Mouse (Mus musculus) CD4-positive, CD25-positive, alpha-beta regulatory T cell, adult 4 months (primary cell): ENCODE measurements at regions not wholly inside any gene's neighbourhood (a gene's known extent, or its start where the extent isn't known, plus 50 kb on each side); places are given as distances from the start of the nearest gene placed in this dataset.
"Not testable (repeated sequence)": the region's sequence is repeated elsewhere in the genome, so short reads cannot be mapped to it uniquely, and the experiment has no call there.

Experiments
- ATAC-seq: one replicate; pipeline ENCODE4 v1.8.0; 2017

DNA sequence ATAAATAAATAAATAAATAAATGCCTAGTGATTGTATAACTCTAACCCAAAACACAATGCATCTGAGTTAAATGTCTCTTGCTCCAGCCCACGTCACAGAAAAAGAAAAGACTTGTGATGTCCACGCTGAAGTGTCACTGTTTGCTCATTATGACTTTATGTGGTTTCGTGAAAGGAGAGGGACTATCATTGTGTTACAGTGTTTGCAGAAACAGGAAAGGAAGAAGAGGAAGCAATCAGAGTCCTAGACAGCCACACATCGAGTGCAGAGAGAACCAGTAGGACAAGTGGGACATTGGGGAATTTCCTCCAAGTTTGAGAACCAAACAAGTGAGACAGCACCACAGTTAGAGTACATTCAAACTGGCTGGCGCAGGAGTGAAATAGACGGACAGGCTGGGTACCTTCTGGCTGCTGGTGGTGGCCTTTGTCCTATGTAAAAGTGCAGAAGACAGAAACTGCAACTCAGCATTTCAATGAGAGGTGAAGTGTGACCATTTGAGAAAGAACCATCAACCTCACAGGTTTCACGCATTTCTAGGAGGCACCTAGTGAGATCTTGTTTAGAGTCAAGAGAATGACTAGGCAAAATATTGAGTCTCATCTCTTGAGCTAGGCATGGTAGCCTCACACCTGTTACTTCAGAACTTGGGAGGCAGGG lies 59.6 kb downstream of the Fasl start:
- ATAC-seq: no peak

DNA sequence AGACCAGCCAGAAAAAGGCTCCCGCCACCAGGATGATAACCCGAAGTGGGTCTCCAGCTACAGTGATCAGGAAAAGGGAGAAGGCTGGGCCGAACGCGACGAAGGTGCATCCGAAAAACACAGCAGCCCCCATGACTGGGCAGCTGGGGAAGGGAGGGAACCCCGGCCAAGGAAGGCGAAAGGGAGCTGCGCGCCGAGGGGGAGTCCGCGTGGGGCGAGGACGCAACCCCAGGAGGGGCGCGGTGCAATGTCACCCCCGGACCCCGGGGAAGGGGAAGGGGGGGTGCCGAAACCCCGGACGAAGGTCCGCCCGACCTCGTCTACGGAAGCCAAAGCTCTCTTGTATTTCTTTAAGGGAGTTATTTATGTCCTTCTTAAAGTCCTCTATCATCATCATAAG lies 60.9 kb downstream of the Fasl start:
- ATAC-seq: not testable (repeated sequence)

DNA sequence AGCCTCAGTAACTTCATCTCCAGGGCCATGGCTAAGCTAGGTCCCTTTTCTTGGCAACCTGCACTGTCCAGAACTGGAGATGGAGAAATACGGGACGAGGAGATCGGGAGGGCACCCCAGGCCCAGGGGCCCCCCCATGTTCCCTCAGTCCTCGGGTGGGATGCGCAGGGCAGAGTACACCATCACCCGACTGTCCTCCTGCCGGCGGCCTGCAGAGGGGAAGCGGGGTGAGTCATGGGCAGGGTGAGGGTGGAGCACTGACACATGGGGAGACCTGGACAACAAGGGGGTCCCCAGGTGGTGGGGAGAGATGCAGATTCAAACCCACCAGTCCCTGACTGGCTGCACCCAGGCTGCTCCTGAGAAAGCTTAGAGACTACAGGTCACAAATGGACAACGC lies 62.2 kb downstream of the Fasl start:
- ATAC-seq: not testable (repeated sequence)

DNA sequence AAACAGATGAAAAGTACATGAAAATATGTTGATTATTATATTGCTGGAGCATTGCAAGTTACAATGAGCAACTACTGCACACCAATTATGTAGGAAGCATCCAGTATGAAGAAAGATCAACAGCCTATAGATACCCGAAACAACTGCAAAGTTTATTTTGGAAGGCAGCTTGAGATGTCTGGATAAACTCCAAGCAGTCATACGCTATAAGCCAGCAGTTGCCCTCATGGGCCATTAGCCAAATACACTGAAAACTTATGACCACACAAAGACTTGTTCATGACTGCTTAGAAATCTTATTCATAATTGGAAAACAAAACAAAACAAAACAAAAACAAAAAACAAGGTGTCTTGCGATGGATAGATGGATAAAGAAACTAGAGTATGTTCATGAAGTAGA lies 68.4 kb downstream of the Fasl start:
- no peak for ATAC-seq

DNA sequence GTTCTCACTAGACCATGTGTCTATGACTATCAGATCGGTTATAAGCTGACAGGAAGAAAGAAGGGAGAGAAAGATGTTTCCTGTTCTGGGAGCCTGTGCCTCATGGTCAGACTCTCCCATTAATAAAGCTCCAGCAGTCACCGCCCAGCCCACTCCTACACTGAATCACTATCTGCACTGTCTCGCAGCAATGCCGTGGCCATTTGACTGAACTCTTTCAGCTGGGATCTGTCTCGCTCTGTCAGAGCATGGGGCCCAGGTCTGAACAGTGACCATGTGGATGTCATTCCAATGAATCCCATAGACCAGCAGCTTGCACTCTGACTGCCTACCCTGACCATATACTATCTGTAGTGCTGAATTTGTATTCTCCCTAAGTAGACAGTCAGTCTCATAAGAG lies 70.0 kb downstream of the Fasl start:
- ATAC-seq: no peak

DNA sequence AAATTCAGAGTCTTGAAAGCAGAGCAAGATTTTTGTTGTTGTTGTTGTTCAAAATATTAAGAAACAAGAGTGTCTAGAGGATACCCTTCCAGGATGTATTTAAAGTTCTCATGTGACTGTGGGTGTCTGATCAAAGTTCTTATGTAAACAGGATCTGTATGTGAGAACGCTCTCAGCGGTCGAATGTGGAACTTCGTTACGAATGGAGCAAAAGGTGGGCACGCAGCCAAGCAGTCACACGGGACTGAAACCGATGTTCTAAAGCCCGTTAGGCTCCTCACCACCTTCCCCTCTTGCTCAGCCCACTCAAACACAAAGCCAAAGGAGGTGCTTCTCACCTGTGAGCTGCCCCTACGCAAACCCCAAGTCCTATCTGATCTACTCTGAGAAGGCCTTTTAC lies 75.4 kb downstream of the Fasl start:
- ATAC-seq: peak; percentile 98

DNA sequence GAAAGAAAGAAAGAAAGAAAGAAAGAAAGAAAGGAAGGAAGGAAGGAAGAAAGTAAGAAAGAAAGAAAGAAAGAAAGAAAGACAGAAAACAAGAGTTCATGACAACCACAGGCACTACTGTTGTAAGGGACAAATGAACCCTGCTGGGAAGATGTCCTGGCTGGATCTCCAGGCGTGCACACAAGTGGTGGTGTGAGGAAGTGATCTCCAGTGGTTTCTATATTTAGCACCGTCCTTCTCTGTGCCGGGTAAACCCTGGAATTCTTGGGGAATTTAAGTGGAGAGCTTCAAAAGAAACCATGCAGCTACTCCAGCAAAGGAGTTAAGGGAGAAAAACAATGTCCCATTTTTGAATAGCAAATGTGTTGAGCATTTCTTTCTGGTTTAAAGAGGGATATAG lies 76.0 kb downstream of the Fasl start:
- no peak for ATAC-seq

DNA sequence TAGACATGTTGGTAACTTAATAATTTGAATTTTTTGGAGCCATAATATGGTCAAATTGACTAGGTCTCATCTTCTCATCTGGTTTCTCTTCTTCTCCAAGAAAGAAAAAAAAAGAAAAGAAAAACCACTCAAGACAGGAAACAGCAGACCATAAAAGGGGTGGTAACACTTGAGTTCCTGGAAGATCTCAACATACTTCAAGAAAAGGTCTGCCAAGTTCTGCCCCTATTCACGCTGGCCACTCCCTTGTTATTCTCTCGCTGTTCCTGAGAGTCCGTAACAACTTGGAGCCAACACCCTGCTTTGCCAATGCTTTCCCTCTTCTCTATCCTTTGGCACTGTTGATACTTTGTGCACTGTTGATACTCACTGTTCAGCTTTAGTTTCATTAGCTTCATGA lies 81.2 kb downstream of the Fasl start:
- ATAC-seq: peak; percentile 79

DNA sequence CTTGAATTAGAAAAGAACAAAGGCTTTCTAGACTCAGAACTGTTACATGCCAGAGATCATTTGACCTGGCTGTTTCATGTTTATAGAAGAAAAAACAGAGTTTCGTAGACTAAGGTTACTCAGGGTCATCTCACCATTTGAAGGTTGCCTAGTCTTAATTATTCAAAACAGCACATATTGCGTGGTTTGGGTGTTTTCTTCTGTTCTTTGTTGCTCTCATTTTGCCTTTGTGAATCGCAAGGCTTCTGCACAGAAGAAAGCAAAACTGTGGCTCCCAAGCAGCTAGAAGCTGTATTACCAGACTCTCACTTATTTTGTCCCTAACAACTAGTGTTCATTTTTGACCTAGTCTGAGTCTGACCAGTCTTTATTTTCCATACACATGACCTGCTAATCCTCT lies 83.3 kb downstream of the Fasl start:
- ATAC-seq: peak; percentile 42

DNA sequence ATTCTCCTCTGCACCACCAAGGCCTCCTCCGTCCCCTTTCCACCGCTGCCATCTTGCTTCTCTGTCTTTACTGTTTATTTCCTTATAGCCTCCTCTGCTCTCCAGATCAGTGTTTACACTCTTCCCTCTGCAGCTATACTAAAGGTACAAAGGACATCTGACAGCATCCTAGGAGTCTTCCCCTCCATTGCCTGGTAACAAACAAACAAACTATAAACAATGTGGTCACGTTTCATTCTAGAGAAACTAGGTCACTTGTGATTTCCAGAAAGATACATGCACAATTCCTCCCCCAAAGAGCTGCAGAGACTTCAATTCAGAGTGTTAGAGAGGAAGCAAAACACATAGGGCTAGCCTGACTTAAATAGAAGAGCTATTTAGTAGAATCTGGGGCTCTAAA lies 83.8 kb downstream of the Fasl start:
- peak; percentile 59 for ATAC-seq

DNA sequence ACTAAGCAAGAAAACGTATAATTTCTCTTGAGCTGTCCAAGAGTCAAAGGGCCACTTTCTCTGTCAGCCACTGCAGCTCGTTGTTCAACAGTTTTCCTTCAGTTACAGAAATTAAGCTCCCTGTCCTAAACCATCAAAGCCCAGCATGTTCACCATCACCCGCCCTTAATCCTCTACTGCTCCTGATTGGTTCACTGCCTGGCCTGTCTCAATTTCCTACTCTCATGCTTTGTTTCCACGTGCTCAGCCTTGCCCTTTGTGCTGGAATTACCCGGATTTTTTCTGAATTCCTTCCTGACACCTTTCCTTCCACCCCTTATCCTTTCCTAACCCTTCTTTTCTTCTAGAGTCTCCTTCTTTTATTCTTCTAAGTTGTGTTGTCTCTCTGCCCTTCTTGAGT lies 92.4 kb downstream of the Fasl start:
- ATAC-seq: no peak

DNA sequence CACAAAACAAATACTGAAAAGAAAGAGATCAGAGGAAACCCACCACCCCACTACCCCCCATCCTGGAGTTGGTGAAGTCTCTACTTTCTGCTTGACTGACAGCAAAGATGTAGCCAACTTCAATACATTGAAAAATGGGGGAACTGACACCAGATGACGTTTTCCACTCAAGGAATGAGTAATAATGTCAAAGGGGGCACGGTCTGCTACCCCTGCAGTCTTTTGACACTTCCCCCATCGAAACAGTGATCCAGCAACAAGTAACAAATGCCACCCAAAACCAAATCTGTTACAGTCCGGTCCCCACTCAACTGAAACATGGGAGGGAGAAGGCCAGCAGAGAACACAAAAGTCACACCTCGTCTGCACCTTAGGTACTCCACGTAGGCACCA lies 94.5 kb downstream of the Fasl start:
- ATAC-seq: peak; percentile 26

DNA sequence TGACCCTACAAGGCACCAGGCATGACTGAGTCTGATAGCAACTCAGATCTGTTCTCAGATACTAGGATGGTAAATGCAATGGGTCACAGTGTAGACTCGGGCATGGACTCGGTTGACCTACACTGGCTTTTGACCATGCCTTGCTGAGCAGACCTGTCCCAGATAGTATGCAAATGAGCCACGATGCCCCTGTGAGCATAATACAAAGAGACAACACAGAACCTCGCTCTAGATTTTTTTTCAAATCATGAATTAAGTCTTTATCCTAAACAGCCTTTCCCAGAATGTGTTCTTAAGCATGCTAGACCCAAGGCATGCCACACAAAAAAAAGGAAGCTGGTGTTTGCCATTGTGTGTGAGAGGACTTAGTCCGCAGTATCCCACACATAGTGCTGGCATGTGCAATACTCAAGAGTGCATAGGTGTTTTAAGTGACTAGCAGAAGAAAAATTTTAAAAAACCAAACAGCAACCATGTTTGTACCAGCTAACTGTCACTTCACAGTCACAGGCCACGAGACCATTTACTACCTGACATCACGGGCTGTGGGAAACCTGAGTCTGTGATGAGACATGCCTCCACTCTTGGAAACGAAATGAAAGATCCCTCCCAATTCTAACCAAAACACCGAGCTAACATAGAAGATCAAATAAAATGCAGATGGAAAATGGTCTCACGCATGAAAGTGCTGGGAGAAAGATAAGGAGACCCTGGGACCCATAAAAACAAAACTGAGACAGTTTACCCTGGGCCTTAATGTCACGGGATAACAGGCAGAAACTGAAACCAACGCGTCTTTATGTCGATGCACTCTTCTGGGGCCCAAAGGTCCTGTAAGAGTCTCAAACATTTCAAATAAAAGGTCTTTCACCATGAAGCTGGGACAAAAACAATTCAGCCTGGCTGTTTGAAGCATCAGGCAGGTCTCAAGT lies 95.2 kb downstream of the Fasl start:
- ATAC-seq: peak; percentile 74

DNA sequence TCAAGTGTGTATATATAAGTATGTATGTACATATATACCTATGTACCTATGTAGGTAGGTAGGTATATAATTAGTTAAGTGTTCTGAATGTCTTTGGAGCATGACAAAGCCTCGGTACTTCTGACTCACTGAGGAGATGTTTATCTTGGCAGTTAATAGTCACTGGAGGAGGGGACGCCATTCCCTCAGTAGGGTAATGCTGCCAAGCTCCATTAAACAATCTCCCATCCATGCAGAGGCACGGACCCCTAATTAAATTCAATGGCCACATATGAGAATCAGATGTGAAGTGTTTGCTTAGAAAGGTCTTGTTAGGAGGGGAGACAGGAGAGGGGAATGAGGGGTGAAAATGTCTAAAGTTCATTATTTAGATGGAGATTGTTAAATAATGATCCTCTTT lies 99.3 kb downstream of the Fasl start:
- no peak for ATAC-seq

DNA sequence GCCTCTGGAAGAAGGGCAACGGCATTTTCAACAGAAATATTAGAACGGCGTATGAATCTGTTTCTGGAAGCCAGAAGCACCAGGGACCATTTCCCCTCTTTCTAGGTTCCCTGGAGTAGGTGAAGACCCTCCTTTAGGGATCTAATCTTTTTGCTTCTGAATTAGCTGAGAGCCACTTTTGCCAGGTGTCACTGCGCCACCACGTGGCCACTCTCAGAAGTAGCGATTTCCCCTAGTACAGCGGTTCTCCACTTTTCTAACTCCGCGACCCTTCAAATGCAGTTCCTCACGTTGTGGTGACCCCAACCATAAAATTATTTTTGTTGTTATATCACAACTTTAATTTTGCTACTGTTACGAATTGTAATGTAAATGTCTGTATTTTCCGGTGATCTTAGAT lies 100.7 kb downstream of the Fasl start:
- peak; percentile 70 for ATAC-seq

DNA sequence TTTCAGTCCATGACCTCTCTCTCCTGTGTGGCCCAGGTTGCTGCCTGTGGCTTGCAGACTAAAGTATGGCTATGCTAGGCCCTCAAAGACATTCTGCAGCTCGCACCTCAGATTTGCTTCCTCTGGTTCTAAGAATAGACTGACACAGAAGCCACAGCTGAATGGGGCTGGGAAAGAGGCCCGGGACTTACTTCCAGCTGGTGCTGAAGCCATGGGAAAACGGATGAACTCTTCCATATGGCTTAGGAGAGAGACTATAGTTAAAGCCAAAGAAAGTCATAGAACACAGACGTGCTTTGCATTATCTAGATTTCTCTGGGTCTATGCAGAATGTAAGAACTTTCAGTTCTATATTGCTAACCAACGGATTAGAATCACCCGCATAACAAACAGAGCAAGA lies 107.7 kb downstream of the Fasl start:
- no peak for ATAC-seq

DNA sequence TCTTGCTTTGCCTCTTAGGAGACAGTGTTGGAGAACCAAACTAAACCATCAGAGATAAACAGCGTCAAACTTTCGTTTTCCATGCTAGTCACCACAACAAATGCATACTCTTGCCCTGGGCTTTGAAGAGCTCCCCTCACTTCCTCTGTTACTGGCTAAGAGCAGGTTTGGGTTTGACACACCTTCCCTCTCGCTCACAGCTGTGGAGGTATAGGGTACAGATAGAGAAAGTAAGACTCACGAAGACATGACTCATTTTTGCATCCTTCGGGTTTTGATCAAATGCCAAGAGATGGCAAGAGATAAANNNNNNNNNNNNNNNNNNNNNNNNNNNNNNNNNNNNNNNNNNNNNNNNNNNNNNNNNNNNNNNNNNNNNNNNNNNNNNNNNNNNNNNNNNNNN lies 117.4 kb downstream of the Fasl start:
- ATAC-seq: peak; percentile 100

DNA sequence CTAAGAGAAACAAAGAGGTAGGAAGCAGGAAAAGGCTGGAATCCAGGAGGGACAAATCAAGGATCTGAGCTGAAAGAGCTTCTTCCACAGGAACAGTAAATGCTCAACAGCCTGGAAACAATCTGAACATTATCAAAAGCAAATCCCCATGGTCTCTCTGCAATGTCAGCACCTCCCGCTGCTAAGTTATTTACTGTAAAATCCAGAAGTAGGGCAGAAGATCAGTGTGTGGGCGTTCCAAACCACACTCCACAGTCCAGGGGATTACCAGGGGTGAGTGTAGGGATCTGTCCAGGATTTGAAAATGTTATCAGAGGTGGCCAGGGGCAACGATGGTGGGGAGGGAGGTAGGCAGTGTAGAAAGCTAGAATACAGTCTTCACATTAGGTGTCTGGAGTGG lies 124.0 kb downstream of the Fasl start:
- no peak for ATAC-seq

DNA sequence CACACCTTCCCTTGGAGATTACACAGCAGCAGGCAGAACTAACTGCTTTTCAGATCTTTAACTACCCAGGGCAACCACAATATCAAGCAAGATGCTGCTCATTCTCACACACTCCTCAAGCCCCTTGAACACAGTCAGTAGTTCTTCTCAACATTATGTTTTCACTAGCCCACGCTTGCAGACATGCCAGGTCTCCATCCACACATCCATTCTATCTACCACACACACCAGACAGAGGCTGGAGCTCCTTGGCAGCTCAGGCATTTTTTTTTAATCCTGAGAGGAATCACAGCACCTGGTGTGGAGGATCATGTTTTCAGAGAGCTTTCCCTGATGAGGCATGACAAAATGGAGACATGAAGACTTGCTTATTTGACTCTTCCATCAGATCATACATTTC lies 124.9 kb downstream of the Fasl start:
- no peak for ATAC-seq

DNA sequence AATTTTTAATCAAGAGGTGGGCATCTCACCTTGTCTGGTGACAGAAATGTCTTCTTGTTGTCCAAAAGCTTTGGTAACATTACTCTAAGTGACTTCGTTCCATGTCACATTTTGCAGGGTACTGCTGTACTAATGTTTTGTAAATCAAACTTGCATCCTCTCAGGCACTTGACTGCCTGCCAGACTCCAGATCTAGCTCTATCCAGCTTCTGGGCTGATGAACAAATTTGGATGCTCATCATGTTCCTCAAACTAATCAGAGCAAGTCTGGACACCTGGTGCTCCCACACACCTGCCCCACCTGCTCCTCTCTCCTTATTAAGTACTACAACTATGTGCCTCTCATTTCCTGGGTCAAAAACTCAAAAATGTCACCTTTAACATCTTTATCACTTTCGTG lies 126.1 kb downstream of the Fasl start:
- no peak for ATAC-seq

DNA sequence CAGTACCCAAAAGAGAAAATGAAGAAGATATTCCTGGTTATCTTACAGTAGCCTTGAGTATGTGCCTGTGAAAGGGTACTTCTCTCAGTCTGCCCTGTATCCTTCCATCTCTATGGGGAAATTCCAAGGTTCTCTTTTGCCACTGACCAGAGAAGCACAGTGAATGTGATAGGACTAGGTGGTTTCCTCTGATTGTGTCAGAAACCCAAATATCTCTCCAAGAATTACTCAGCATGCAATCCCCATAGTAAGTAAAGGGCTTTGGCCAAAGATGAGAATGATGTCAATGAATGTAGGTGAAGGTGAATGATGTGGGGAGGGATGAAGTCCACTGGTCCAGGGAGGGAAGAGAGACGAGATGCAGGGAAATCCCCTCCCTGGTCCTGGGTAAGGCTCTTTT lies 130.8 kb downstream of the Fasl start:
- no peak for ATAC-seq

DNA sequence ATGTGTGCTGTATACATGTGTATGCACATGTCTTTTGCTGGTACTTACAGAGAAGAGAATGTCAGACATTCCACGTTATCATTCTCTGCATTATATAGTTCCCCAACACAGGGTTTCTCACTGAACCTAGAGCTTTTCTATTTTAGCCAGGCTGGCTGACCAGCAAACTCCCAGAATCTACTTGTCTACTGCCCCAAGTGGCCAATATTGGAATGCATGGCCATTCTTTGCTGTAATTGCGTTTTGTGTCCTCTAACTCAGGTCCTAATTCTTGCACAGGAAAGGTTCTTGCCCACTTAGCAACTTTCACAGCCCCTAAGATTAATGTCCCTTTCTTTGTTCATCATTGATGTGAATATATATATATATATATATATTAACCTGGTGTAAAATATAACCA lies 138.9 kb downstream of the Fasl start:
- no peak for ATAC-seq

DNA sequence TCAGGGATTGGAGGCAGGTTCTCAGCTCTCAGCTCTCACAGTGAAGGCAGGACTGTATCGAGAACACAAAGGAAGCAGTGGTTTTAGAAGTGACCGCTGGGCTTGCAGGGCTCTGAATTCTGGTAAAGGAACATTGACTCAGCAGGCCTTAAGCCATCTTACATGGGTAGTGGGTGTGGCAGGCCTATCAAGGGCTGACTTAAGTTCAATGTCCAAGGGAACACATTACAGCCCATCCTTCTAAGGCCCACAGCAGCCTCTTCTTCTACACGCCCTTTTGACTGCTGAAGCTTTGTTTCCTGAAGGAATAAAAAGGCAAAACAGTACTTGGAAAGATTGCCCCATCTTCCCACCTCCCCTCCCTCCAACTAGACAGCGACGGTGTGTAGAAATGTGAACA lies 137.6 kb downstream of the Tnfsf18 start:
- ATAC-seq: no peak

DNA sequence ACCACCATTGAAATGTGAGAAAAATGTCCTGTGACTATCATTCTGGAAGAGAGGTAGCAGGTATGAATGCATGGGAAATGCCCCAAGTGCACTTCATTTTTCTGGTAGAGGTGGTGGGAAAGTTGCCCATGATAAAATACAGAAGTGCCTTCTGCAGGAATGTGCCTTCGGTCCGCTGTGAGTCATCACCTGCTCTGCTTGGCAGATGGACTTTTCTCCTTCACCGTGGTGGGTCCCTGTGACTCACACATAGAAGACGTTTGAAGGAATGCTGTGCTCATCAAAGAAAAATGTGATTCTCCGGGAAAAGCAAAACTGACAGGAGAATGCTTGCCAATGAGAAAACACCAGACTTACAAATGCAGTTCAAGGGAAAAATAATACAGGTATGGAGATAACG lies 126.8 kb downstream of the Tnfsf18 start:
- no peak for ATAC-seq
